Mouse (Mus musculus): ENCODE measurements around the gene Fam155a. TPM values are rescaled to one million over a fixed set of nuclear protein-coding genes. Genes with fewer than 3 reads are reported as not detected.
"Not testable (repeated sequence)": the region's sequence is repeated elsewhere in the genome, so short reads cannot be mapped to it uniquely, and the experiment has no call there.

Fam155a gene
- under 1 TPM in 1 of 2 experiments, not detected in 1; 0.30 TPM for polyA plus RNA-seq (2017; shearing (Covaris generic))

- no peak for ATAC-seq
Measured at GRCm38 (mm10) chr8:9770999-9771605, at the start of gene Fam155a. Gene Fam155a (minus strand): TSS chr8:9771161.

DNA sequence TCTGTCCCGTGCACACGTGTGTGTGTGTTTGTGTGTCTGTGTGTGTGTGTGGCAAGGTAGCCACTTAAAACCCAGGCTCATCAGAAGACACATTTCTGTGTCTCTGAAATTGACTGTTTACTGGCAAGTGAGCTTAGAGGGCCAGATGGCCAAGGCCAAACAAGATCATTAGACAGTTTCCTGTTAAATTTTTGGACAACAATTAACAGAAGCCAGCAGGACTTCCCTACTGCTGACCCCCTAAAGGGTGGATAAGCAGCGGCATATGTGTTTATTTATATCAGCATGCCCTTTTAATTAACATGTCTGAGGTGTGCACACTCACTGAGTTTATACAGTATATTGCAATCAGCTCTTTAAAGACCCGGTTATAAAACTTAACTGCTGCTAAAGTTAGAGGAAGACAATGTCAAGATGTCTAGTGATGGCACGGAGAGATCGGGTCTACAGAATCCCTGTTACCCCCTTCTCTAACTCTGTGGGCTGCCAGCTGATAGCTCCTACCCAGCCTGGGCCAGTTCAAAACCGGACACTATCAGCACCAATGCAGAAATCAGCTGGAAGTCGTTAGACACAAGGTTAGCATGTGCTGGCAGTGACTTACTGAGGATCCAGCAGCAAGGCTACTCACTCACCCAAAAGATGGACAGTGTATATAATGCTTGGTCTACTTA is 42.4 kb upstream of the Fam155a start:
- no peak for ATAC-seq

DNA sequence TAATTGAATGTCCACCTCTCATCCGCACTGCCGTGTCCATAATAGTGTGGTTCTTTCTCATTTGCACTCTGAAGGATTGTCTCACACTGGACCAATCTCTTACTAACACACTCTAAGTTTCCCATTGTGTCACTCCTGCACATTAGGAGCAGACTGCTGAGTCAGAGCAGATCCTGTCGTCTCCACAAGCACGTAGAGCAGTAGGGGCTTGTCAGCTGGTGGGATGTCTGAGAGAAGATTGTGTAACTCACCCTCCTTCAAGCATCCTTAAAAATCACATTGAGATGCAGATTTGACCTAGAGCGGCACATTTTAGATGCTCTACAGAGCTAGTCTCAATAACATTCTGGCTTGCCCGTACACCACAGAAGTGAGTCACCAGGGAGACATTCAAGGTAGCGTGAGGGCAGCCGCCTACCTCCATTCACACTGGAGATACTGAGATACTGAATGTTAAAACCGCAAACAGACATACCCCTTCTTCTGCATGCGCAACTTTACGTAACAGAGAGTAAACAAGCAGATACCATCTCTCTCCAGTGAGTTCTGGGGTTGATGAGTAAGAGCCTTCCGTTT is 40.1 kb upstream of the Fam155a start:
- ATAC-seq = no peak

GRCm38 (mm10) chr8:9808596-9808995 is 37.6 kb upstream of the Fam155a start:
- no peak for ATAC-seq

- ATAC-seq = no peak
Measured at GRCm38 (mm10) chr8:9805676-9806075, 34.7 kb upstream of the Fam155a start.

DNA sequence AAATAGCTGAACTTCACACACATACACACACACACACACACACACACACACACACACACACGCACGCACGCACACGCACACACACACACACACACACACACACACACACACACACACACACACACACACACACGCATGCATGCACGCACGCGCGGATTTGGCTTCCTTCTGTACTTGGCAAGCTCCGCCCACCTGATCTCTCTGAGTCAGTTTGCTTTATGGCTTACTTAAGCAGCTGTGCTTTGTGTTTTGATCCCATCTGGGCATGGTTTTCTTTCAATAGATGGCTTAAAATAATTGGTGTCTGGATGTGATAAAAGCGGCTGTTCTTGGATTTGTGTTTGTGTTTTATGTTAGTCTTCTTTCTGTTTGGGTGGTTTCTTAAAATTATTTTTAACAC is 29.4 kb upstream of the Fam155a start:
- not testable (repeated sequence) for ATAC-seq

- ATAC-seq = no peak
Measured at GRCm38 (mm10) chr8:9799923-9800322, 29.0 kb upstream of the Fam155a start.

GRCm38 (mm10) chr8:9797514-9797913 is 26.6 kb upstream of the Fam155a start:
- ATAC-seq = no peak

DNA sequence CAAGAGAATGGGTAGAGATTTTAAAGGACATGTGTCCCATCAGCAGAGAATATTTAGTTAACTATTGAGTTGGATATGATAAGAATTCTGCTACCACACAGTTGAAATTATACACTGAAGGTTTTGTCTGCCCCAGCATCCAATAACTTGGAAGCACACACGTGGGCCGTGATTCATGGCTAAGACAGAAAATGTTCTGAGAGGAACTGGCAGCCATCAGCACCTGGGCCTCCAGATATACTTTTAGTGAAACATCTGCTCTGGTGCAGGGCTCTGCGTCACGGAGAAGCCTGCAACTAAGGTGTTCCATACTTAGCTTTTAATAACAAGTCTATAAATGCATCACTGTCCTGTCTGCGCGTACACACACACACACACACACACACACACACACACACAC is 24.8 kb upstream of the Fam155a start:
- ATAC-seq = no peak

GRCm38 (mm10) chr8:9793351-9793750 is 22.4 kb upstream of the Fam155a start:
- ATAC-seq = no peak

DNA sequence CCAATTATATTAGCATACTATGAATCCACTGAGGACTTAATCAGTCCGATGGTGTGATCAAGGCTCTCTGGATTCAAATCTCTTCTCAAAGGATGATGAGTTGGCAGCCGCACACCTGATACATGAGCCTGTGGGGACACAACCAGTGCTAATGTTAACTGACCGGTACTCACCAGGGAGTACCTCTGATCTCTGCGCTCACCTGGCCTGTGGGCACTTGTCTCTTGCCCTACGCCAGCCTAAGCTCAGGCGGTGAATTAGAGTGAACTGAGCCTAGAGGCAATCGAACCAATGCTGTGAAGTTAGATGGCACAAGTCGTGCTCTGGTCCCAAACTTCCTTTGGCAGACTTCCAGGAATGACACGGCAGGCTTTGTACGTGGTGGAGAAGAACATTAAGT is 9.4 kb upstream of the Fam155a start:
- ATAC-seq = no peak

- ATAC-seq = no peak
Measured at GRCm38 (mm10) chr8:9778148-9778547, 7.2 kb upstream of the Fam155a start.

DNA sequence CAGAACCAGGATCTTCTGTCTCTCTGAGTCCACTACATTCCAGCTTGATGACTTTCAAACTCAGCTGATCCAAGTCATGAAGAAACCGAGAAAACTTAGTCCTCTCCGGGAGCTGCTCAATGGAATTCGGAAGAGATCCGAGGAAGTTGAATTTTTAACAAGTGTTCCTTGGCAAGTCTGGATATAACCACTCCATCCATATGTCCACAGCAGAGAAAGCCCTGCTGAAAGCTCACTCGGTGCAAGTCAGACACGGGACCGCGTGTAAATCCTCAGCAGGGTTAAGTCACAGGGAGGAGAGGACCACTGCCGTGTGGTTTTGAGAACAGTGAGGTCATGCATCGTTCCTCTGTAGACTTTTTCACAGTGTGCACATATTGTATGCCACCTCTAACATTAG is 5.9 kb upstream of the Fam155a start:
- no peak for ATAC-seq

GRCm38 (mm10) chr8:9772519-9772840 is 1.5 kb upstream of the Fam155a start:
- no peak for ATAC-seq

DNA sequence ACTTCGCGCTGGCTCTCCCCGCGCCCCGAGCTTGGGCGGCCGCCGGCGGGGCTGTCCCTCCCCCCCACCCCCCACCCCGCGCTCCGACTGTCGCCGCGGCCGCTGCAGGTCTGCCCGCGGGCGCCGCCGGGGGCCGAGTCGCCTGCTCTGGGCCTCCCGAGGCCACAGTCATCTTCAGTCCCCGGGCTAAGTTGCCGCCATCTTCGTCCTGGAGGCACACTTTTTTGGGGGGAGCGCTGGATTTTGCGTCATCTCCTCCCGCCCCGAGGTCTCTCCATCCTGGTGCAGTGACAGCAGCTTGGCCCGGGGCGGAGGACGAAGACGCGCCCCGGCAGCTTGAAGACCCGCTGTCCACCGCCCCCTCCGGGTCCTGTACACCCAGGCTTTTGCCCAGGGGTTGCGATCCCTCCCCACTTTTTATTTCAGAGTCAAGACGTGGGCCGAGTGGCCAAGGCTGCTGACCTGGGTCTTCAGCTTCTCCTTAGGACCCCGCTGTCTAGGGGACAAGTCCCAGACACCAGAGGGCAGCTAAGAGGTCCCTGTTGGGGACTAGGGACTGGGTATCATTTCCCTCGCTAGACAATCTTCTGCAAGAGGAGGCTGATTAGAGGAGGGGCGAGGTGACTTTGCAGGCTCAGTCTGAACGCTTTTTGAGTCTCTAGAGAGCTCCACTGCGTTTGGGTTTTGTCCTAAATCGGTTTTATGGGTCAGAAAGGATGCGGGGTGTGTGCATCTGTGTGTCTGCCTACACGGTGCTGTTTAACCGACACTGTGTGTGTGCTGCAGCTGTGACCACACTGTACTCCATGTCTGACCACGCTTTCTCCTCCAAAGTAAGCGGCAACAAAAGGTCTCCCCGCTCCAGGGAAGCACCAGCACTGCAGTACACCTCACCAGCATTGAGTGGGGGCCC is 901 bp upstream of the Fam155a start:
- no peak for ATAC-seq

DNA sequence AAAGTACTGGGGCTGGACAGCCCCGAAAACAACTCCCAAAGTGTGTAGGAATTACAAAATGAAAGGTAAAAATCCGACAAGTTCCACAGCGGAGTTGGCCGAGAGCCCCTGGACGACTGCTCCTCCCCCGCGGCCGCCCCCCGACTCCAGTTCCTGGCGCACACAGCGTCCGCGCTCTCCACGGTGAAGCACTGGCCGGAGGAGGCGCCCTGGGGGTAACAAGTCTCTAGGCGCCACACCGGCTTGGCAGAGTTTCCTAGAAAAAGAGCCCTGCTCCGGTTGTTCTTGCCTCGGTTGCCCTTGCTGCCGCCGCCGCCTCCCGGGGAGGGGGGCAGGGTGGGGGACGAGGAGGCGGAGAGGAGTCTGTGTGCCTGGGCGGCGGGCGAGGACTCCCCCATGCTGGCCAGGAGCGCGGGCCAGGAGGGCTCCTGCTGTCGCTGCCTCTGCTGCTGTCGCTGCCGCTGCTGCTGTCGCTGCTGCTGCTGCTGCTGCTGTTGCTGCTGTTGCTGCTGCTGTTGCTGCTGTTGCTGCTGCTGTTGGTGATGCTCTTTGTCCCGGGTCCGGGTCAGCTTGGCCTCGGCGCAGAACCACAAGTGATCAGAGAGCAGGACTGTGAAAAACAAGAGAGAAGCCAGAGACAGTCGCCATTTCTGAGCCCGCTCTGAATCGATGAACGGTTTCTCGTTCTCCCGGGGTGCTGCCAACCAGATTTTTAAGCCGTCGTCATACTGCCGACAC is 531 bp downstream of the Fam155a start:
- no peak for ATAC-seq

- no peak for ATAC-seq
Measured at GRCm38 (mm10) chr8:9769061-9769460, 1.9 kb downstream of the Fam155a start.

DNA sequence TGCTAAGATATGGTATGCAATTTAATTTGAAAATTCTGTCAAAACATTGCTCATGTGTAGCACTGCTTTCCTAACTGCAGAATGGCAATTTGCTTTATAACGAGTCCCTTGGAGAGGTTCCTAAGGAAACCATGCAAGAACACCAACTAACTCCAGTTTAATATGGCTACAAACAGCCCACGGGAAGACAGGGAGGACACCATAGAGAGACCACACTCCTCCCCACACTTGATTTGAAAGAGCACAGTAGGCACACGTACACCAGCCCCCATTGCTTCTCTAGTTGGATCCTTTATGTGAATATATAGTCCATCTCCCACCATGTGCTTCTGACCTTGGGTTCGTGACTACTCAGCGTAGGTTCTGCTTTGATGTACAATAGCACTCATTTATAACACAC is 35.8 kb downstream of the Fam155a start:
- ATAC-seq = no peak

DNA sequence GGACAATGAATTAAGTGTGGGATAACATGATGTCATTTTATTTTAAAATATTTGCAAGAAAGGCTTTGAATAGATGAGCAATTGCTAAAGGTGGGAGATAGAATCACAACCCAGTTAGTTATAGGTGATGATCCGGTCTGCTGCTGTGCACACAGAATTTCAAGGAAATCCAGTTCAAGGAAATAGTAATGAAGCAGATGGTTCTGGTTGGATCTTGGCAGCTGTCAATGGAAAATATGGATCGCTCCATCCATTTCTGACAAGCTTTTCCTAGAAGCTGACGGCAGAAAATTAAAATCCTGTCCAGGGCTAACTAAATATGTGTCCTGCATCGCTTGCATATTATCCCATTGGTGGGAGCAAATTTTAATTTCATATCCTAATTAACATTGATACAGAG is 61.2 kb downstream of the Fam155a start:
- no peak for ATAC-seq

GRCm38 (mm10) chr8:9707433-9707832 is 63.5 kb downstream of the Fam155a start:
- ATAC-seq = no peak

- ATAC-seq = no peak
Measured at GRCm38 (mm10) chr8:9694794-9695193, 76.2 kb downstream of the Fam155a start.

GRCm38 (mm10) chr8:9692370-9692769 is 78.6 kb downstream of the Fam155a start:
- no peak for ATAC-seq

- ATAC-seq = not testable (repeated sequence)
Measured at GRCm38 (mm10) chr8:9660014-9660413, 110.9 kb downstream of the Fam155a start.
